Mouse (Mus musculus) hindbrain, embryonic 15.5 days (tissue): ENCODE results near the gene Itih5. TPM values are rescaled to one million over a fixed set of nuclear protein-coding genes. Genes with fewer than 3 reads are reported as not detected.

Source experiments
- ATAC-seq: fragments of 200-750 bp; cut with Nextera tagmentation; 2 replicates; pipeline ENCODE4 v1.8.0; 2017; ENCODE audit warnings: low read depth, moderate number of reproducible peaks, moderate TSS enrichment; ENCODE audit not compliant: low FRiP score
- H3K27ac ChIP-seq: fragments of 300-500 bp; sonication (generic); replicated peaks from 2 replicates; pipeline ENCODE4 v1.5.1; 2015; ENCODE audit warnings: mild to moderate bottlenecking, inconsistent platforms
- H3K27me3 ChIP-seq: fragments of 300-500 bp; sonication (generic); 2 replicates; pipeline ENCODE4 v1.6.1; 2015; ENCODE audit warnings: control low read depth, inconsistent platforms
- H3K36me3 ChIP-seq: fragments of 300-500 bp; sonication (generic); 2 replicates; pipeline ENCODE4 v1.6.1; 2015; ENCODE audit warnings: control low read depth, inconsistent platforms
- H3K4me1 ChIP-seq: fragments of 300-500 bp; sonication (generic); replicated peaks from 2 replicates; pipeline ENCODE4 v1.6.1; 2015; ENCODE audit warnings: control low read depth, inconsistent platforms
- H3K4me2 ChIP-seq: fragments of 300-500 bp; sonication (generic); 2 replicates; pipeline ENCODE4 v1.6.1; 2015; ENCODE audit warnings: moderate library complexity, mild to moderate bottlenecking, inconsistent platforms
- H3K4me3 ChIP-seq: fragments of 300-500 bp; sonication (generic); 2 replicates; pipeline ENCODE4 v1.5.1; 2015; ENCODE audit warnings: mild to moderate bottlenecking, inconsistent platforms
- H3K9ac ChIP-seq: fragments of 300-500 bp; sonication (generic); 2 replicates; pipeline ENCODE4 v1.6.1; 2015; ENCODE audit warnings: inconsistent platforms
- H3K9me3 ChIP-seq: fragments of 300-500 bp; sonication (generic); 2 replicates; pipeline ENCODE4 v1.6.1; 2016; ENCODE audit warnings: control low read depth, inconsistent platforms
- WGBS: fragments of 180-500 bp; shearing (Covaris S2); methylation state at CpG from one replicate; pipeline ENCODE4 v1.1.7; 2015; 5-methylcytosine and 5-hydroxymethylcytosine counted together
- polyA plus RNA-seq: library from polyadenylated mRNA; unstranded; fragments of >200 nt; fragmentation: Nextera tagmentation; extraction: Ambion mirVana; gene quantifications from 2 replicates; pipeline ENCODE4 v1.2.1, GENCODE M21; 2015

Itih5 gene
- polyA plus RNA-seq, 1 experiment from 2014 or later = 8.6 TPM

GRCm38 (mm10) chr2:10195162-10195561 is 41.8 kb downstream of the Itih5 start:
- H3K4me1 ChIP-seq = no peaks in the 10 kb centered on the region
- WGBS = 86% methylated on average over 3 of the region's 3 CpGs
- no peak overlapping the region for H3K9ac ChIP-seq
- H3K27ac ChIP-seq = no peak overlapping the region
- H3K9me3 ChIP-seq = no peaks in the 10 kb centered on the region
- no peaks in the 10 kb centered on the region for H3K36me3 ChIP-seq
- H3K4me3 ChIP-seq = no peak overlapping the region
- no peak for ATAC-seq
- H3K27me3 ChIP-seq = no peaks in the 10 kb centered on the region
- no peak overlapping the region for H3K4me2 ChIP-seq

DNA sequence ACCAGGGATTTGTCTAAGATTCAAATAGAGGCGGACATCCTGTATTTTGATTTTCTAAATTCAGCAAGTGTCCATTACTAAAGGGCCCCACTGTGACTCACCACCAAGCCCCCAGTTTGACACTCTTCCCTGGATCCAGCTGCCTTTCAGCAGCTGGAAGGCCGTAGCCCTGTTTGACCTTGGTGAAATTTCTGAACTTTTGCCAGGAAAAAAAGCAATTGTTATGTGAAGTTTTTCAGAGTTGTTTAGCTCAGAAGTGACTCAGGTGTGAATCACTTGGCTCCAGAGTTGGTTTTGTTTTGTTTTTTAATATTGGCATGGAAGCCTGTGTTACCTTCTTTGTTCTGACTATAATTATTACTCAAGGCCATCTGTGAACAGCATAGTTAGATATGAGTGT is 46.0 kb downstream of the Itih5 start:
- H3K4me1 ChIP-seq = no peaks in the 10 kb centered on the region
- H3K4me2 ChIP-seq = no peak overlapping the region
- no peaks in the 10 kb centered on the region for H3K9me3 ChIP-seq
- H3K36me3 ChIP-seq = no peaks in the 10 kb centered on the region
- no peaks in the 10 kb centered on the region for H3K27me3 ChIP-seq
- H3K4me3 ChIP-seq = no peak overlapping the region
- 81% methylated on average over 2 of the region's 2 CpGs for WGBS
- ATAC-seq = no peak
- no peak overlapping the region for H3K9ac ChIP-seq
- no peak overlapping the region for H3K27ac ChIP-seq

DNA sequence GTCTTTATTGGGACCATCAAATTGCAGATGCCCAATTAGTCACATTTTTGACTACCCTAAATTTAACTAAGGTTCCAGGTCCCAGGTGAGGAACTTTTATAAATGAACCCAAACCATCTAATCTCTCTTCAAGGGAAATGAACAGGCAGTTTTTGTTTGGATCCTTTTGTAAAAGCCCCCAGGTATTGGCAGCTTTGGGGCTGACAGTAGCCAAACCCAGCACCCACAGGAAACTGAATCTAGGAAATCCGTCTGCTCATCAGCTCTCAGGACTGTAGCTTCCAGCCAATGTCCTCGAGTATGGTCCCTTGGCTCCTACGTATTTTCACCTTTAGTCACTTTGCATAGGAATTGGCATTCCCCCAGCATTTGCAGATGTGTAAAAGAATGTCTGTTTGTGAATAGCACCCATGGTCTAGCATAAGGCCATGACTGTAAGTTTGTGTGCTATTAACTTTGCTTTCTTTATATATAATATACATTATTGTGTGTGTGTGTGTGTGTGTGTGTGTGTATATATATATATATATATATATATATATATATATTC is 47.4 kb downstream of the Itih5 start:
- Histone ChIP-seq H3K27ac (no peak overlapping the region), H3K27me3 (no peaks in the 10 kb centered on the region), H3K4me2 (no peak overlapping the region), H3K9ac (no peak overlapping the region), H3K4me3 (no peak overlapping the region), H3K36me3 (no peaks in the 10 kb centered on the region), H3K9me3 (no peaks in the 10 kb centered on the region), H3K4me1 (no peaks in the 10 kb centered on the region)
- 71% methylated on average over 3 of the region's 3 CpGs for WGBS
- ATAC-seq = no peak

- Histone ChIP-seq H3K4me1 (no peaks in the 10 kb centered on the region), H3K27me3 (no peaks in the 10 kb centered on the region), H3K36me3 (no peaks in the 10 kb centered on the region), H3K27ac (no peak overlapping the region), H3K4me3 (no peak overlapping the region), H3K9me3 (no peaks in the 10 kb centered on the region), H3K9ac (no peak overlapping the region), H3K4me2 (no peak overlapping the region)
- no peak for ATAC-seq
- WGBS = 70% methylated on average over 3 of the region's 3 CpGs
Observed at GRCm38 (mm10) chr2:10204301-10204700, 50.9 kb downstream of the Itih5 start.

DNA sequence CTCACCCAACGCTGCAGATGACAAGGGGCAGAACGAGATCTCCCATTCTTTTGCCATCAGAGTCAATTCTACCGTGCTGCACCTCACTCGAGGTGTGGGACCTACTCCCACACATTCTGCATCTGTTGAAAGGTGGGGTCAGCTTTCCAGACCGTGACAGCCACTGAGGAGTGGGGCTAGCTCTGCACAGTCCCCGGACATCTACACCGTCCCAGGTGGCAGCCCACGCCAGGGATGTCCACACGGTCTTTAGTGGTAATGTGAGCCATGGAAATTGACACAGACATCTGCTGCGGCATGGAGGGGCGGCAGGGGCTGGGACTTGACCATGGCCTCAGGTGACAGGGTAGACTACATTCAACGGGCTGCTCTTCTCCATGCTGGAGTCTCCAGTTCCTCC is 60.1 kb downstream of the Itih5 start:
- Histone ChIP-seq H3K27me3 (no peaks in the 10 kb centered on the region), H3K9me3 (no peaks in the 10 kb centered on the region), H3K4me1 (no peaks in the 10 kb centered on the region; the same call in 1 of the 2 replicates), H3K4me2 (no peak overlapping the region), H3K4me3 (no peak overlapping the region), H3K27ac (no peak overlapping the region), H3K36me3 (no peaks in the 10 kb centered on the region), H3K9ac (no peak overlapping the region)
- WGBS = 90% methylated on average over 12 of the region's 12 CpGs
- no peak for ATAC-seq

DNA sequence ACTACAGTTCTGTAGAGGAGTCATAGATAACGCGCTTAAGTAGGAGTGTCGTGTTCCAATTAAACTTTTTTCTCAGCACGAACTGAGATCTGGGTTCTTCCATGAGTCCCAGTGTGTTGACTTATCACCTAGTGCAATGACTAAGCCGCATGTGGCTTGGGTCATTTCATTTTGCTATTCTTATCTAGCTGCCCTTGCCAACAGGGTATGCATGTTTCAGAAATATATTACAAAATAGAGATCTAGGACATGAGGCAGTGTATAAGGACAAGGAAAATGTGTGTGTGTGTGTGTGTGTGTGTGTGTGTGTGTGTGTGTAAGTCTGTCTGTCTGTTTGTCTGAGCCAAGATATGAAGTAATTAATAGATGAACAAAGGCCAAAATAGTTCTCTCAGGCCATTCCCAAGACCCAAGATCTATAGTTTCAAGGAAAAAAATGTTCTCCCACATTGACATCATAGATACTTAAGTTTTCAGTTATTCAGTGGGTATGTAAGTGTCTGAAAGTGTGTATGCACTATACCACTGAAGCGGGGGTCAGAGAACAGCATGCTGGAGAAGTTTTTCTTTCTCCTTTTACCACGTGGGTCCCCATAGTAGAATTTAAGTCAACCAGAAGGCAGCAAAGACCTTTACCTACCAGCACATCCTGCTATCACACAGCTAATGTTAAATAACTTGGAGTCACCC is 62.6 kb downstream of the Itih5 start:
- no peak overlapping the region for H3K9ac ChIP-seq
- H3K4me2 ChIP-seq = no peak overlapping the region
- no peaks in the 10 kb centered on the region for H3K36me3 ChIP-seq
- no peaks in the 10 kb centered on the region for H3K9me3 ChIP-seq
- no peaks in the 10 kb centered on the region; the same call in 1 of the 2 replicates for H3K4me1 ChIP-seq
- H3K27me3 ChIP-seq = no peaks in the 10 kb centered on the region
- H3K4me3 ChIP-seq = no peak overlapping the region
- H3K27ac ChIP-seq = no peak overlapping the region
- ATAC-seq = peak; percentile 24; the same call in 1 of the 2 replicates
- 78% methylated on average over 7 of the region's 7 CpGs for WGBS

DNA sequence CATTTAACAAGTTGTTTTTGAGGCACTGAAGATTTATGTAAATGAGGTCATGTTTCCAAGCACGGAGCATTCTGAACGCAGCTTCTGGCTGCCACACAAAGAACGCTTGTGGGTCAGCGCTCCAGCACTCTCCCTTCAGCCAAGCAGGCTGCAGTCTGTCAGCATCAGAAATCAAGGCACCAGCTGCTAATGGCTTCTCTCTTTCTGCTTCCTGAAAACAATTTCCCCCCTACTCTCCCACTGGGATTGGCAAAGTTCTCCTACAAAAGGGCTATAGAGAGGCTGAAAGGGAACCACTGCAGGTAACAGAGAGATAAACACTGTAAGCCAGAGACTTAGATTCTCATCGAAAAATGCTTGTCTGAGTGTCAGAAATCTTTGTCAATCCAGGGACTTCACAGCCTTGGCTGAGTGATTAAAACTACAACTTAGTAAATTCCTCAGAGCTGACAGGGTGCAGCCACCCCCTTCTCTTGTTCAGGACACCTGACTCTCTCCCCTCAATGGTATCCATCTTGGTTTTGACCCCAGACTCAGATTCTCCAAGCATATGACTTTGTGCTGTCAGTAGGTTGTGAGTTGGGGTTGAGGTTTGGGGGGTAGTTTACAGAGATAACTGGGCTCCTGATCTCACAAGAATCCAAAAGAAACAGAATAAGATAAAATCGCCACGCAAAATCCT is 63.3 kb downstream of the Itih5 start:
- Histone ChIP-seq H3K9me3 (no peaks in the 10 kb centered on the region), H3K36me3 (no peaks in the 10 kb centered on the region), H3K4me2 (no peak overlapping the region), H3K4me1 (no peaks in the 10 kb centered on the region; the same call in 1 of the 2 replicates), H3K4me3 (no peak overlapping the region), H3K27me3 (no peaks in the 10 kb centered on the region), H3K27ac (0 out of 2 replicates have a peak overlapping the region, but pooled peaks have one; percentile 4), H3K9ac (no peak overlapping the region)
- ATAC-seq = peak; percentile 80
- WGBS = 31% methylated on average over 7 of the region's 7 CpGs

DNA sequence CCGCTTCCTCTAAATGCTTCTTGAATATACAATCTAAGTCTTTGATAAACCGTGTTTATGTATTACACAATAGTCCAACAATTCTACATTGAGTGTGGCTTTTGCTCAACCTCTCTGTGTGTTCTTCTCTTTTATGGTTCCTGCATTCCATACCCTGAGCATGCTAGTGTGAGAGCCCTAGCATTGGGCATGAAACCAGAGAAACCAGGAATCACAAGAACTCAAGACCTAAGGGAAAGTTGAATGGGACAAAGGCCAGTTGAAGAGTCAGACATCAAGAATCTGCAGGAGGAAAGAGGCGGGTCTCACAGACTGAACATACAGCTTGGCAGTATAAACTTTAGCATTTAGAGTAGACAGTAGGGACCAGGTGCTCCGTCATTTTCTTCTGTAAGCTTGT is 68.5 kb downstream of the Itih5 start:
- Histone ChIP-seq H3K4me2 (no peak overlapping the region), H3K4me3 (no peak overlapping the region), H3K9ac (no peak overlapping the region), H3K36me3 (no peaks in the 10 kb centered on the region), H3K9me3 (no peaks in the 10 kb centered on the region), H3K27me3 (no peaks in the 10 kb centered on the region), H3K27ac (no peak overlapping the region), H3K4me1 (no peaks in the 10 kb centered on the region)
- ATAC-seq = no peak
- WGBS = 93% methylated on average over 4 of the region's 4 CpGs

- no peaks in the 10 kb centered on the region for H3K9me3 ChIP-seq
- H3K9ac ChIP-seq = no peak overlapping the region
- H3K36me3 ChIP-seq = no peaks in the 10 kb centered on the region
- H3K4me3 ChIP-seq = no peak overlapping the region
- ATAC-seq = no peak
- H3K4me2 ChIP-seq = no peak overlapping the region
- H3K4me1 ChIP-seq = no peaks in the 10 kb centered on the region
- H3K27me3 ChIP-seq = no peaks in the 10 kb centered on the region
- H3K27ac ChIP-seq = no peak overlapping the region
- 95% methylated on average over 1 of the region's 1 CpGs for WGBS
Observed at GRCm38 (mm10) chr2:10226907-10227306, 73.5 kb downstream of the Itih5 start.

- Histone ChIP-seq H3K36me3 (no peaks in the 10 kb centered on the region), H3K4me3 (no peak overlapping the region), H3K27ac (no peak overlapping the region), H3K27me3 (no peaks in the 10 kb centered on the region), H3K9ac (no peak overlapping the region), H3K4me2 (no peak overlapping the region), H3K4me1 (no peaks in the 10 kb centered on the region), H3K9me3 (no peaks in the 10 kb centered on the region)
- WGBS = 69% methylated on average over 6 of the region's 6 CpGs
- ATAC-seq = no peak
Observed at GRCm38 (mm10) chr2:10231971-10232370, 78.6 kb downstream of the Itih5 start.

- Histone ChIP-seq H3K4me1 (no peaks in the 10 kb centered on the region), H3K4me3 (no peak overlapping the region), H3K36me3 (no peaks in the 10 kb centered on the region), H3K27ac (no peak overlapping the region), H3K27me3 (no peaks in the 10 kb centered on the region), H3K4me2 (no peak overlapping the region), H3K9me3 (no peaks in the 10 kb centered on the region), H3K9ac (no peak overlapping the region)
- WGBS = 93% methylated on average over 2 of the region's 2 CpGs
- no peak for ATAC-seq
Observed at GRCm38 (mm10) chr2:10236554-10236953, 83.2 kb downstream of the Itih5 start.

DNA sequence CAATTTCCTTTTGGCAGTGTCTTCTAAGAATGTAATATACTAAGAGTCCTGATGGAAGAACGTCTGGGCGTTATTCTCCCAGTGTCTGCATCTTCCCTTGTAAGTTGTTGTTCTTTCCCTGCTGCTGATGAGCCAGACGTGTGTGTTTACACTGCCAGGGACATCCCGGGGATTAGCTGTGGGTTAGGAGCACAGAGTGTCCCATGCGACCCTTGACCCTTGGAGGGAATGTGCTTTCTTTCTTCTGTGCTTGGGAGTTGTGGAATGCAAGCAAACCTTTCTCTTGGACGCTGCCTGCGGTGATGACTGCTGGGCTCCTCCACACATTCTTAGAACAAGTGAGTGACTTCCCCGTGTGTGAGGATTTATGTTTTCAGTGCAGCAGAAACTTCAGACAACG is 89.6 kb downstream of the Itih5 start:
- Histone ChIP-seq H3K27me3 (no peaks in the 10 kb centered on the region), H3K9ac (no peak overlapping the region), H3K4me1 (no peaks in the 10 kb centered on the region), H3K4me2 (no peak overlapping the region), H3K4me3 (no peak overlapping the region), H3K9me3 (no peaks in the 10 kb centered on the region), H3K27ac (no peak overlapping the region), H3K36me3 (no peaks in the 10 kb centered on the region)
- WGBS = 7% methylated on average over 9 of the region's 9 CpGs
- no peak for ATAC-seq
